Mouse (Mus musculus): ENCODE measurements around the gene Artn. TPM values are rescaled to one million over a fixed set of nuclear protein-coding genes. Genes with fewer than 3 reads are reported as not detected.

Gene Artn
- polyA plus RNA-seq, 1 experiment from 2014 or later = 1.3 TPM

DNA sequence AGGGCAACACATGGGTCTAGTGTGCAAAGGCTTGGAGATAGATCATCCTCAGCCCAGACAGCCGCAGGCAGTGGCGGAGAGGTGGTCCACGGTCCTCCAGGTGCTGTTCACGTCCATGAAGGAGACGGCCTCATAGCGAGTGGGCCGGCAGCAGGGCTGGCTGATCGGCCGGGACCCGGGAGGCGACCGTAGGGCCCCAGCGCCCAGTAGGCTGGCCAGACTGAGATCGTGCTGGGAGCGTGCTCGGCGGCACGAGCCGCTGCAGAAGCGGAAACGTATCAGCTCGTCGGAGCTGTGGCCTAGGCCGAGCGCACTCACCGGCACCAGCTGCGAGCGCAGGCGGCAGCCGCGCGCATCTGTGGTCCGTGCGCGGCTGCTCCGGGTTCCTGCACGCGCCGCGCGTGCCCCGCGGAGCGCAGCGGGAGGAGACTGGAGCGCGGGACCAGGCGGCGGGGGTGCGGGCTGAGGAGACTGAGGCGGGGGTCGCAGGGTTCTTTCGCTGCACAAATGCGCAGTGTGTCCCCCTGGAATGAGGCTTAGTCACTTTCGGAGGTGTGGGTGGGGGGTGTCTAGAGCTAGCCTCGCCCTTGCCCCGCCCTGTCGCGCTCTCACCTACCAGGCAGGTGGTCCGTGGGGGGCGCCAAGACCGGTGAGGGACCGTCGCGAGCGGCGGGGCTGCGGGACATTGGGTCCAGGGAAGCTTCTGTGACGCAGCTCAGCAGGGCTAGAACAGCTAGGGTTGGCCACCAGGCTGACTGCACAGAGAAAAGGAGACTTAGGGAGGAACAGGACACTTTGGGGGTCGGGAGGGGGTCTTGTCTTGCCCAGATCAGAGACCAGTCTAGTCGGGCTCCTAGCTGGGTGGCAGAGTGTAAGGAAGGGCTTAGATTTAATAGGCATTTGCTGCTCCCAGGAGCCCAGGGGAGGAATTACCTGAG, 2.7 kb downstream of the Artn start:
- Histone ChIP-seq H3K4me2 (ENCODE audit: low read depth, low read length) (peak overlapping the region; percentile 91), H3K4me1 (ENCODE audit: control insufficient read depth, insufficient read depth, low read length) (peaks cover 18% of the 10 kb centered on the region), H3K9ac (replicated peaks; ENCODE audit: low read depth, low read length) (peak overlapping the region; percentile 54), H3K27ac (ENCODE audit: low read depth, low read length) (peak overlapping the region; percentile 29; the same call in 1 of the 2 replicates), H3K4me3 (ENCODE audit: low read depth, low read length) (peak overlapping the region; percentile 43), H3K27me3 (ENCODE audit: control insufficient read depth, insufficient read depth, low read length) (peaks cover 19% of the 10 kb centered on the region), H3K9me3 (ENCODE audit: control insufficient read depth, low read length) (no peaks in the 10 kb centered on the region), H3K36me3 (ENCODE audit: control insufficient read depth, insufficient read depth, low read length) (no peaks in the 10 kb centered on the region)
- ATAC-seq (ENCODE audit: low read depth) = peak; percentile 84
- WGBS = 2% methylated on average over 57 of the region's 71 CpGs

GRCm38 (mm10) chr4:117924916-117925315, 4.6 kb downstream of the Artn start:
- WGBS = 74% methylated on average over 5 of the region's 6 CpGs
- peaks cover 18% of the 10 kb centered on the region for H3K4me1 ChIP-seq (ENCODE audit: control insufficient read depth, insufficient read depth, low read length)
- ATAC-seq (ENCODE audit: low read depth) = no peak
- H3K27me3 ChIP-seq (ENCODE audit: control insufficient read depth, insufficient read depth, low read length) = peaks cover 16% of the 10 kb centered on the region
- H3K9ac ChIP-seq (replicated peaks; ENCODE audit: low read depth, low read length) = no peak overlapping the region
- no peaks in the 10 kb centered on the region for H3K9me3 ChIP-seq (ENCODE audit: control insufficient read depth, low read length)
- no peaks in the 10 kb centered on the region for H3K36me3 ChIP-seq (ENCODE audit: control insufficient read depth, insufficient read depth, low read length)
- H3K4me2 ChIP-seq (ENCODE audit: low read depth, low read length) = no peak overlapping the region
- no peak overlapping the region for H3K27ac ChIP-seq (ENCODE audit: low read depth, low read length)
- H3K4me3 ChIP-seq (ENCODE audit: low read depth, low read length) = no peak overlapping the region

DNA sequence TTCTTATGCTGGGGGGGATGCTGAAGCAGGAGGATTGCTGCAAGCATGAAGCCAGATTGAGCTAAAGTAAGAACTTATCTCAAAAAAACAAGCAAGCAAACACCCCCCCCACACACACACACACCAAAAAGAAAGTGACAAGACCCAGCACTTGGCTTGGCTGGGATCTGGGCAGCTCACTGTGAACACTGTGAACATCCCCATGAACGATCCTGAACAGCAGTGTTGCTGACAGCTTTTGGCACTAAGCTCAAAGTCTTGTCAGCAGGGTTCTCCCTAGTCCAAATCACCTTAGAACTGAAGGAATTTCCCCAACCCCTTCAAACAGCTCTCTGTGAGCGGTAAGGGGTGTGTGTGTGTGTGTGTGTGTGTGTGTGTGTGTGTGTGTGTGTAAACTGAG, 6.1 kb downstream of the Artn start:
- Histone ChIP-seq H3K9me3 (ENCODE audit: control insufficient read depth, low read length) (no peaks in the 10 kb centered on the region), H3K27ac (ENCODE audit: low read depth, low read length) (no peak overlapping the region), H3K4me3 (ENCODE audit: low read depth, low read length) (no peak overlapping the region), H3K4me2 (ENCODE audit: low read depth, low read length) (no peak overlapping the region), H3K9ac (replicated peaks; ENCODE audit: low read depth, low read length) (no peak overlapping the region), H3K36me3 (ENCODE audit: control insufficient read depth, insufficient read depth, low read length) (no peaks in the 10 kb centered on the region), H3K27me3 (ENCODE audit: control insufficient read depth, insufficient read depth, low read length) (peaks cover 7% of the 10 kb centered on the region), H3K4me1 (ENCODE audit: control insufficient read depth, insufficient read depth, low read length) (peaks cover 6% of the 10 kb centered on the region; the same call in 1 of the 2 replicates)
- WGBS = 57% methylated on average over 2 of the region's 2 CpGs
- no peak for ATAC-seq (ENCODE audit: low read depth)

- peaks cover 7% of the 10 kb centered on the region; the same call in 1 of the 2 replicates for H3K27me3 ChIP-seq (ENCODE audit: control insufficient read depth, insufficient read depth, low read length)
- no peak overlapping the region for H3K27ac ChIP-seq (ENCODE audit: low read depth, low read length)
- no peaks in the 10 kb centered on the region for H3K9me3 ChIP-seq (ENCODE audit: control insufficient read depth, low read length)
- no peak overlapping the region for H3K9ac ChIP-seq (replicated peaks; ENCODE audit: low read depth, low read length)
- no peak overlapping the region for H3K4me3 ChIP-seq (ENCODE audit: low read depth, low read length)
- 92% methylated on average over 2 of the region's 2 CpGs for WGBS
- no peaks in the 10 kb centered on the region for H3K36me3 ChIP-seq (ENCODE audit: control insufficient read depth, insufficient read depth, low read length)
- ATAC-seq (ENCODE audit: low read depth) = no peak
- no peak overlapping the region for H3K4me2 ChIP-seq (ENCODE audit: low read depth, low read length)
- H3K4me1 ChIP-seq (ENCODE audit: control insufficient read depth, insufficient read depth, low read length) = no peaks in the 10 kb centered on the region
Measured at GRCm38 (mm10) chr4:117921358-117921757, 8.2 kb downstream of the Artn start.

- H3K9me3 ChIP-seq (ENCODE audit: control insufficient read depth, low read length) = no peaks in the 10 kb centered on the region
- no peaks in the 10 kb centered on the region for H3K27me3 ChIP-seq (ENCODE audit: control insufficient read depth, insufficient read depth, low read length)
- no peaks in the 10 kb centered on the region for H3K36me3 ChIP-seq (ENCODE audit: control insufficient read depth, insufficient read depth, low read length)
- no peak for ATAC-seq (ENCODE audit: low read depth)
- H3K27ac ChIP-seq (ENCODE audit: low read depth, low read length) = no peak overlapping the region
- 87% methylated on average over 5 of the region's 5 CpGs for WGBS
- H3K4me3 ChIP-seq (ENCODE audit: low read depth, low read length) = no peak overlapping the region
- no peak overlapping the region for H3K4me2 ChIP-seq (ENCODE audit: low read depth, low read length)
- H3K9ac ChIP-seq (replicated peaks; ENCODE audit: low read depth, low read length) = no peak overlapping the region
- peaks cover 9% of the 10 kb centered on the region for H3K4me1 ChIP-seq (ENCODE audit: control insufficient read depth, insufficient read depth, low read length)
Measured at GRCm38 (mm10) chr4:117918762-117919161, 10.8 kb downstream of the Artn start.

DNA sequence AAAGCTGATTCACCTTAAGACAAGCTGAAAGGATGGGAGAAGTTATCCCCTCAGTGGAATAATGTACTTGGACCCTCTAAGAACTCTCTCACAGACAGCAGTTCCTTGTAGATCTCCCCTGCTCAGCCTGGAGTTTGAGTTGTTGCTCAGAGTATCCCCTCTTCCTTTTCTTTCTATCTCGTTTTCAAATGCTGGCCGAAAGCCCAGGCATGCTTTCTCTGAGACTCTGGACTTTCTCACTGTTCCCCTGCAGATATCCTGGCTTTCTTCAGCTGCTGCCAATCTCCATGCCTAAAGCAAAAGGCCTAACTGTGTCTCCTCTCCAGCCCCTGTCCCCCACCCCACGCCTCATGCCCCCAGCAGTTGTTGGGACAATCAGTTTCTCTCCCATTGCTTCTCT, 11.3 kb downstream of the Artn start:
- Histone ChIP-seq H3K9me3 (ENCODE audit: control insufficient read depth, low read length) (no peaks in the 10 kb centered on the region), H3K4me2 (ENCODE audit: low read depth, low read length) (no peak overlapping the region), H3K36me3 (ENCODE audit: control insufficient read depth, insufficient read depth, low read length) (no peaks in the 10 kb centered on the region), H3K4me1 (ENCODE audit: control insufficient read depth, insufficient read depth, low read length) (peaks cover 14% of the 10 kb centered on the region), H3K27me3 (ENCODE audit: control insufficient read depth, insufficient read depth, low read length) (no peaks in the 10 kb centered on the region), H3K27ac (ENCODE audit: low read depth, low read length) (no peak overlapping the region), H3K9ac (replicated peaks; ENCODE audit: low read depth, low read length) (no peak overlapping the region), H3K4me3 (ENCODE audit: low read depth, low read length) (no peak overlapping the region)
- 71% methylated on average over 3 of the region's 3 CpGs for WGBS
- ATAC-seq (ENCODE audit: low read depth) = no peak

GRCm38 (mm10) chr4:117917847-117918246, 11.7 kb downstream of the Artn start:
- no peaks in the 10 kb centered on the region for H3K9me3 ChIP-seq (ENCODE audit: control insufficient read depth, low read length)
- ATAC-seq (ENCODE audit: low read depth) = no peak
- H3K4me3 ChIP-seq (ENCODE audit: low read depth, low read length) = no peak overlapping the region
- H3K36me3 ChIP-seq (ENCODE audit: control insufficient read depth, insufficient read depth, low read length) = no peaks in the 10 kb centered on the region
- H3K27me3 ChIP-seq (ENCODE audit: control insufficient read depth, insufficient read depth, low read length) = no peaks in the 10 kb centered on the region
- H3K4me2 ChIP-seq (ENCODE audit: low read depth, low read length) = no peak overlapping the region
- H3K4me1 ChIP-seq (ENCODE audit: control insufficient read depth, insufficient read depth, low read length) = peaks cover 18% of the 10 kb centered on the region
- no peak overlapping the region for H3K27ac ChIP-seq (ENCODE audit: low read depth, low read length)
- 88% methylated on average over 4 of the region's 4 CpGs for WGBS
- no peak overlapping the region for H3K9ac ChIP-seq (replicated peaks; ENCODE audit: low read depth, low read length)

- over 99% methylated on average over 4 of the region's 4 CpGs for WGBS
- Histone ChIP-seq H3K4me3 (ENCODE audit: low read depth, low read length) (no peak overlapping the region), H3K36me3 (ENCODE audit: control insufficient read depth, insufficient read depth, low read length) (no peaks in the 10 kb centered on the region), H3K27ac (ENCODE audit: low read depth, low read length) (no peak overlapping the region), H3K27me3 (ENCODE audit: control insufficient read depth, insufficient read depth, low read length) (no peaks in the 10 kb centered on the region), H3K4me2 (ENCODE audit: low read depth, low read length) (no peak overlapping the region), H3K9ac (replicated peaks; ENCODE audit: low read depth, low read length) (no peak overlapping the region), H3K9me3 (ENCODE audit: control insufficient read depth, low read length) (no peaks in the 10 kb centered on the region), H3K4me1 (ENCODE audit: control insufficient read depth, insufficient read depth, low read length) (peaks cover 23% of the 10 kb centered on the region)
- ATAC-seq (ENCODE audit: low read depth) = no peak
Measured at GRCm38 (mm10) chr4:117917402-117917801, 12.2 kb downstream of the Artn start.

- no peak for ATAC-seq (ENCODE audit: low read depth)
- Histone ChIP-seq H3K4me3 (ENCODE audit: low read depth, low read length) (no peak overlapping the region), H3K4me1 (ENCODE audit: control insufficient read depth, insufficient read depth, low read length) (peaks cover 32% of the 10 kb centered on the region), H3K9ac (replicated peaks; ENCODE audit: low read depth, low read length) (no peak overlapping the region), H3K9me3 (ENCODE audit: control insufficient read depth, low read length) (no peaks in the 10 kb centered on the region), H3K36me3 (ENCODE audit: control insufficient read depth, insufficient read depth, low read length) (peaks cover 7% of the 10 kb centered on the region; the same call in 1 of the 2 replicates), H3K27ac (ENCODE audit: low read depth, low read length) (no peak overlapping the region), H3K4me2 (ENCODE audit: low read depth, low read length) (no peak overlapping the region), H3K27me3 (ENCODE audit: control insufficient read depth, insufficient read depth, low read length) (no peaks in the 10 kb centered on the region)
- WGBS = 83% methylated on average over 5 of the region's 5 CpGs
Measured at GRCm38 (mm10) chr4:117916386-117916785, 13.2 kb downstream of the Artn start.
